ENCODE assay signal across 25 mouse cellular contexts in the genomic region with DNA sequence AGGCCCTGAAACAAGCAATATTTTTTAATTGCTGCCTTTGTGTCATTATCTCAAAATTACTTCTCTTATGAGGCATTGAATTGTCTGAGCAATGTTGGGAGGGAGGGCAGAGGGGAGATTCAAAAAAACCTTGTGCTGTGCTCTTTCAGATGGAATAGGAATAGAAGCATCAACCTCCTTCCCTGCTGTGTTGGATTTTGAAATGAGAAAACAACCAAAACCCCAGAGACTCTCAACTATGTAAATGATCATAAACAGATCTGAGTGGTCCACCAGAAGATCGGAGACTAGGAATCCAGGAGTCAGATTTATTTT.
A peak's percentile ranks its signal among the peaks of the same experiment; 100 is the strongest.
DNase-seq lines count a peak whose midpoint lies in the region; ATAC-seq and TF ChIP-seq lines count a peak whose summit lies in the region.
"Had no signal": no experiment of that assay in that cellular context is flagged by ENCODE, and none has a peak within 500 bp of the region (broad histone marks: within the 10 kb centered on the region; RNA-seq: fewer than 3 reads in every experiment).

No protein-coding gene starts in this region.

- no peak overlapping the region for H3K27ac ChIP-seq in forebrain, embryonic 12.5 days
- no peak overlapping the region for H3K27ac ChIP-seq in forebrain, embryonic 10.5 days
- H3K27ac ChIP-seq in midbrain, embryonic 14.5 days (replicated peaks; ENCODE audit: low read depth, low read length) = no peak overlapping the region
- H3K27ac ChIP-seq in midbrain, postnatal 0 days (ENCODE audit: low read depth, low read length) = no peak overlapping the region
- H3K27ac ChIP-seq in forebrain, embryonic 15.5 days (replicated peaks) = 0 out of 2 replicates have a peak overlapping the region, but pooled peaks have one; percentile 5
- peak overlapping the region; percentile 50 for H3K27ac ChIP-seq in neural tube, embryonic 14.5 days (ENCODE audit: low read depth, low read length)
- H3K27ac ChIP-seq: limb, embryonic 10.5 days; limb, embryonic 15.5 days; liver, embryonic 13.5 days had no signal

- H3K9ac ChIP-seq in forebrain, embryonic 12.5 days = no peak overlapping the region
- no peak overlapping the region; the same call in 1 of the 2 replicates for H3K9ac ChIP-seq in midbrain, embryonic 14.5 days (replicated peaks; ENCODE audit: low read length)
- no peak overlapping the region for H3K9ac ChIP-seq in midbrain, postnatal 0 days (replicated peaks; ENCODE audit: low read length, poor library complexity, severe bottlenecking)
- H3K9ac ChIP-seq in forebrain, embryonic 15.5 days (replicated peaks) = no peak overlapping the region
- H3K9ac ChIP-seq in neural tube, embryonic 14.5 days (replicated peaks; ENCODE audit: low read depth, low read length) = no peak overlapping the region
- H3K9ac ChIP-seq: limb, embryonic 15.5 days; liver, embryonic 13.5 days; lung, embryonic 14.5 days had no signal

- peaks cover 7% of the 10 kb centered on the region; the same call in 1 of the 2 replicates for H3K4me1 ChIP-seq in forebrain, embryonic 12.5 days
- H3K4me1 ChIP-seq in forebrain, embryonic 10.5 days = 0 out of 2 replicates have a peak, but pooled peaks cover 11% of the 10 kb centered on the region
- no peaks in the 10 kb centered on the region for H3K4me1 ChIP-seq in midbrain, embryonic 14.5 days (ENCODE audit: control insufficient read depth, insufficient read depth, low read length)
- no peaks in the 10 kb centered on the region for H3K4me1 ChIP-seq in midbrain, postnatal 0 days (ENCODE audit: insufficient read depth, low read length)
- H3K4me1 ChIP-seq in forebrain, embryonic 15.5 days = peaks cover 10% of the 10 kb centered on the region
- H3K4me1 ChIP-seq in neural tube, embryonic 14.5 days (ENCODE audit: control insufficient read depth, insufficient read depth, low read length) = no peaks in the 10 kb centered on the region
- no peaks in the 10 kb centered on the region for H3K4me1 ChIP-seq in lung, adult 2 months (ENCODE audit: control insufficient read depth, insufficient read depth, low read length)
- H3K4me1 ChIP-seq: limb, embryonic 15.5 days; liver, embryonic 13.5 days had no signal

- H3K4me2 ChIP-seq in forebrain, embryonic 12.5 days = no peak overlapping the region
- no peak overlapping the region for H3K4me2 ChIP-seq in midbrain, embryonic 14.5 days (ENCODE audit: low read length)
- no peak overlapping the region for H3K4me2 ChIP-seq in midbrain, postnatal 0 days (ENCODE audit: low read depth, low read length, poor library complexity, severe bottlenecking)
- H3K4me2 ChIP-seq in forebrain, embryonic 15.5 days (replicated peaks) = no peak overlapping the region
- H3K4me2 ChIP-seq in neural tube, embryonic 14.5 days (ENCODE audit: low read depth, low read length) = no peak overlapping the region
- H3K4me2 ChIP-seq: limb, embryonic 15.5 days; liver, embryonic 13.5 days; lung, embryonic 14.5 days had no signal

- H3K4me3 ChIP-seq in forebrain, embryonic 12.5 days (replicated peaks) = no peak overlapping the region
- H3K4me3 ChIP-seq in forebrain, embryonic 10.5 days = no peak overlapping the region
- H3K4me3 ChIP-seq in midbrain, embryonic 14.5 days (replicated peaks; ENCODE audit: low read depth, low read length) = no peak overlapping the region
- H3K4me3 ChIP-seq in midbrain, postnatal 0 days (ENCODE audit: low read depth, low read length) = no peak overlapping the region
- H3K4me3 ChIP-seq in forebrain, embryonic 15.5 days = no peak overlapping the region
- H3K4me3 ChIP-seq in neural tube, embryonic 14.5 days (ENCODE audit: low read depth, low read length) = no peak overlapping the region
- no peak overlapping the region for H3K4me3 ChIP-seq in lung, adult 2 months (replicated peaks; ENCODE audit: extremely low read depth, low read depth, low read length)
- H3K4me3 ChIP-seq: limb, embryonic 10.5 days; limb, embryonic 15.5 days; liver, embryonic 13.5 days had no signal

- no peaks in the 10 kb centered on the region for H3K27me3 ChIP-seq in forebrain, embryonic 12.5 days
- H3K27me3 ChIP-seq in forebrain, embryonic 10.5 days (ENCODE audit: poor library complexity, severe bottlenecking) = no peaks in the 10 kb centered on the region
- no peaks in the 10 kb centered on the region for H3K27me3 ChIP-seq in midbrain, embryonic 14.5 days (ENCODE audit: control insufficient read depth, insufficient read depth, low read length)
- H3K27me3 ChIP-seq in midbrain, postnatal 0 days (ENCODE audit: insufficient read depth, low read length) = no peaks in the 10 kb centered on the region
- no peaks in the 10 kb centered on the region for H3K27me3 ChIP-seq in forebrain, embryonic 15.5 days
- no peaks in the 10 kb centered on the region for H3K27me3 ChIP-seq in neural tube, embryonic 14.5 days (ENCODE audit: control insufficient read depth, insufficient read depth, low read length)
- H3K27me3 ChIP-seq: limb, embryonic 15.5 days; liver, embryonic 13.5 days had no signal

- 0 out of 2 replicates have a peak, but pooled peaks have one; percentile 27 for ATAC-seq in forebrain, embryonic 12.5 days (ENCODE audit: low FRiP score)
- ATAC-seq in midbrain, embryonic 14.5 days (ENCODE audit: low FRiP score, low TSS enrichment) = no peak
- ATAC-seq in midbrain, postnatal 0 days (ENCODE audit: low FRiP score) = no peak
- ATAC-seq in forebrain, embryonic 15.5 days (replicated peaks) = peak; percentile 47
- ATAC-seq in neural tube, embryonic 14.5 days (ENCODE audit: low read depth) = peak; percentile 82
- ATAC-seq: intestine, embryonic 16.5 days had no signal

- no peak for TF ChIP-seq CTCF in midbrain, postnatal 0 days (IDR thresholded peaks at IDR 0.05)
- no peak for TF ChIP-seq CTCF in lung, adult 2 months (IDR thresholded peaks at IDR 0.05; ENCODE audit: insufficient read depth, low read length)

- 65% methylated on average over 1 of the region's 1 CpGs for WGBS in forebrain, embryonic 12.5 days
- 90% methylated on average over 1 of the region's 1 CpGs for WGBS in forebrain, embryonic 10.5 days
- 71% methylated on average over 1 of the region's 1 CpGs for WGBS in midbrain, embryonic 14.5 days
- WGBS in midbrain, postnatal 0 days = 74% methylated on average over 1 of the region's 1 CpGs
- WGBS in forebrain, embryonic 15.5 days = 34% methylated on average over 1 of the region's 1 CpGs
- 44% methylated on average over 1 of the region's 1 CpGs for WGBS in neural tube, embryonic 14.5 days
- WGBS in lung, adult 2 months = 86% methylated on average over 1 of the region's 1 CpGs

- DNase-seq in forebrain, embryonic 10.5 days (ENCODE audit: extremely low spot score, low spot score) = no peak
- DNase-seq in midbrain, embryonic 14.5 days = peak; percentile 17
- no peak for DNase-seq in midbrain, postnatal 0 days (ENCODE audit: low spot score)
- DNase-seq in lung, adult 2 months = no peak
- DNase-seq: adrenal gland, adult 8-10 months; cerebellum, adult 2 months; cerebellum, postnatal 14 days; gastrocnemius, postnatal 14 days; heart, postnatal 14 days; kidney, adult 9 months; kidney, postnatal 10 days; layer of hippocampus, postnatal 36 days; liver, embryonic 13.5 days; lung, embryonic 14.5 days; lung, postnatal 14 days; retina, postnatal 1 day; right cerebral cortex, postnatal 14 days; thymus, postnatal 4 days had no signal

- no peak for TF ChIP-seq POLR2A in lung, adult 2 months (IDR thresholded peaks at IDR 0.05; ENCODE audit: borderline replicate concordance, extremely low read depth, low read depth, low read length)

- H3K9me3 ChIP-seq in forebrain, embryonic 12.5 days = no peaks in the 10 kb centered on the region
- H3K9me3 ChIP-seq in forebrain, embryonic 10.5 days = no peaks in the 10 kb centered on the region
- no peaks in the 10 kb centered on the region for H3K9me3 ChIP-seq in midbrain, embryonic 14.5 days (ENCODE audit: control insufficient read depth, low read length)
- H3K9me3 ChIP-seq in midbrain, postnatal 0 days (ENCODE audit: low read length) = no peaks in the 10 kb centered on the region
- H3K9me3 ChIP-seq in forebrain, embryonic 15.5 days = no peaks in the 10 kb centered on the region
- no peaks in the 10 kb centered on the region for H3K9me3 ChIP-seq in neural tube, embryonic 14.5 days (ENCODE audit: control insufficient read depth, low read length)
- H3K9me3 ChIP-seq: G1E; limb, embryonic 10.5 days; limb, embryonic 15.5 days; liver, embryonic 13.5 days had no signal

- no peaks in the 10 kb centered on the region for H3K36me3 ChIP-seq in forebrain, embryonic 12.5 days (replicated peaks)
- no peaks in the 10 kb centered on the region for H3K36me3 ChIP-seq in forebrain, embryonic 10.5 days (replicated peaks)
- no peaks in the 10 kb centered on the region for H3K36me3 ChIP-seq in midbrain, embryonic 14.5 days (ENCODE audit: control insufficient read depth, insufficient read depth, low read length)
- no peaks in the 10 kb centered on the region for H3K36me3 ChIP-seq in midbrain, postnatal 0 days (ENCODE audit: insufficient read depth, low read length)
- no peaks in the 10 kb centered on the region for H3K36me3 ChIP-seq in forebrain, embryonic 15.5 days
- no peaks in the 10 kb centered on the region for H3K36me3 ChIP-seq in neural tube, embryonic 14.5 days (ENCODE audit: control insufficient read depth, insufficient read depth, low read length)
- H3K36me3 ChIP-seq: G1E; limb, embryonic 10.5 days; limb, embryonic 15.5 days; liver, embryonic 13.5 days had no signal

Comparison
In these comparisons a context has a peak if more than half of its experiments do, and no peak if none do; other contexts are left out.
1. H3K27ac ChIP-seq: peak in forebrain, embryonic 15.5 days (single experiment) and neural tube, embryonic 14.5 days (single experiment); none in forebrain, embryonic 12.5 days (single experiment), forebrain, embryonic 10.5 days (single experiment), midbrain, embryonic 14.5 days (single experiment) and midbrain, postnatal 0 days (single experiment).
2. ATAC-seq: peak in forebrain, embryonic 12.5 days (single experiment), forebrain, embryonic 15.5 days (single experiment) and neural tube, embryonic 14.5 days (single experiment); none in midbrain, embryonic 14.5 days (single experiment) and midbrain, postnatal 0 days (single experiment).